Mouse (Mus musculus): ENCODE data around the gene Mfsd14b.

The Mfsd14b gene

DNA sequence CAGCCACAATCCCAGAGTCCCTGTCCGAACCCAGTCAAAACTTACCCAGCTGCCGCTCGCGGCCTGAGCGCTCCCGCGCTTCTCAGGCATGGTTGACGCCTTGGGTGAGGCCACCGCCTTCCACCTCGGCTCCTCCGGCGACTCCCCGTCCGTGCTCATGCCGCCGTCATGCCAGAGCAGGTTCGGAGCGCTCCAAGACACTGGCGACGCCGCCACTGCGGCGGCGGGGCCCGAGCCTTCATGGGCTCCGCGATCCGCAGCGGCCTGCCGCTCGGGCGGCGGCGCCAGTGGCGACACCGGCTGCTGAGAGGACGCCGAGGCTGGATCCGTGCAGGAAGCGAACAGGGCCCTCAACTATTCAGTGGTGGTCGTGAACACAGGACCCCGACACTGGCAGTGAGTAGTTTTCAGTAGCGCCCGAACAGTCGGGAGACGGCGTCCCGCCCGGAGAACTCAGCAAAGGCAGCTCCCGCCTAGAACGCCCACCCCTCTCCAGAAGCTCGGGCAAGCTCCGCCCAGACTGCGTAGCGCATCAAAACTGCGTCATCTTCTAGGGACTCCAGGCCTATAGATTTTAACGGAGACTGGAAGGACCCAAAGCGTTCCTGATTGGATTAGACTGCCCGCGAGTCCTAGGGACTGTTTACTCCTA, at the start of gene Mfsd14b:
Gene Mfsd14b, minus strand, starts transcription at position 517 of the 652 bp plus-strand sequence.
- DNase-seq (ENCODE audit: low spot score in 2 of 2) = peak; percentile 90 to 93

DNA sequence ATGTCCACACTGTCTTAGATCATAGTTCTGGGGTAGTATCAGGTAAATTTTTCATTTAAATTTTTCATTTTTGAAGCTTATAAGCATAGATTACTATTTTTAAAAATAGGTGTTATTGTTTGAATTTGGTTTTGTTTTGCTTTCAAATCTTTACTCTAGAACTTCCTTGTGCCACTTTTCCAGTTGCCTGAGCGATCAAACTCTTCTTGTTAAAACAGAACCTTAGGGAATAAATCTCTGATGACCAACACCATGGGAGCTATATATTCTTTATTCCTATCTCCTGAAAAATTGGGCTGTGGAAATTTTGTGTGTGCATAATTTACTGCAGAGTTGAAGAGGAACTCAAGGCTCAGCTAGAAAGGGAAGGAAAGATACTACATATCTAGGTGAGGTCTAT, 37.2 kb upstream of the Mfsd14b start, which contains the start of gene Olfr466:
Gene Olfr466, plus strand, starts transcription at position 301 of the 400 bp plus-strand sequence.
- DNase-seq (ENCODE audit: low spot score in 2 of 2) = no peak

GRCm38 (mm10) chr13:65137789-65138188, 25.0 kb upstream of the Mfsd14b start, which contains the start of gene Olfr465-ps1:
Gene Olfr465-ps1 (plus strand): TSS chr13:65138089.
- DNase-seq (ENCODE audit: low spot score in 2 of 2) = no peak

GRCm38 (mm10) chr13:65127063-65127847, 14.5 kb upstream of the Mfsd14b start:
- no peak for DNase-seq (ENCODE audit: low spot score in 2 of 2)

GRCm38 (mm10) chr13:65122111-65122510, 9.3 kb upstream of the Mfsd14b start:
- no peak for DNase-seq (ENCODE audit: low spot score in 2 of 2)

DNA sequence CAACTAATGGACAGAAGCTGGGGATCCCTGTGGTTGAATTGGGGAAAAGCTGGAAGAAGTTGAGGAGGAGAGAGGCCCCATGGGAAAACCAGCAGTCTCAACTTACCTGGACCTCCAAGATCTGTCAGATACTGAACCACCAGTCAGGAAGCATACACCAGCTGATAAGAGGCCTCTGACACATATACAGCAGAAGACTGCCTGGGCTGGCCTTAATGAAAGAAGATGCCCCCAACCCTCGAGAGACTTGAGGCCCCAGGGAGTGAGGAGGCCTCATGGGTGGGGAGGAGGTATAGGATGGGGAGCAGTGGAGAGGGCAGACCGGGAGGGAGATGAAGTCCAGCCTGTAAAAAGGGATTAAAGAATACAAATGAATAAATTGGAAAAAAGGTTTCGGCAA, 8.2 kb upstream of the Mfsd14b start:
- DNase-seq (ENCODE audit: low spot score in 2 of 2) = no peak

GRCm38 (mm10) chr13:65113239-65113638, 464 bp upstream of the Mfsd14b start:
- DNase-seq (ENCODE audit: low spot score in 2 of 2) = no peak

DNA sequence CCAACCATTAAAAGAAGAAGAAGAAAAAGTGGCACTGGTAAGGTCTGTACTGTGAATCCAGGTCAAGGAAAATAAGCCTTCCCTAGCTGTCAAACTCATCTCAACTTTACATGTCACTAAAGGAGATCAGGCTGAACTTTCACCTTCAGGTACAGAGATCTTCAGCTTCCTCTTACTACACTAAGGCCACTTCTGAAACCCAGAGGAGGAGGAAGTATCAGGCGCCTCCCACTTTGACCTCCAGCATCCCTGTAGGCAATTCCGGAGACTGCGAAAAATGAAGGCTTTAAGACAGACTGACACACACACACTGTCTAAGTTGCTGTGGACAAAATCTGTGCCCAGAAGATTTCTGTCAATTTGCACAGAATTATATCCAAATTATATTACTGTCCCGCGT, 814 bp downstream of the Mfsd14b start:
- DNase-seq (ENCODE audit: low spot score in 2 of 2) = peak; percentile 8 to 12

DNA sequence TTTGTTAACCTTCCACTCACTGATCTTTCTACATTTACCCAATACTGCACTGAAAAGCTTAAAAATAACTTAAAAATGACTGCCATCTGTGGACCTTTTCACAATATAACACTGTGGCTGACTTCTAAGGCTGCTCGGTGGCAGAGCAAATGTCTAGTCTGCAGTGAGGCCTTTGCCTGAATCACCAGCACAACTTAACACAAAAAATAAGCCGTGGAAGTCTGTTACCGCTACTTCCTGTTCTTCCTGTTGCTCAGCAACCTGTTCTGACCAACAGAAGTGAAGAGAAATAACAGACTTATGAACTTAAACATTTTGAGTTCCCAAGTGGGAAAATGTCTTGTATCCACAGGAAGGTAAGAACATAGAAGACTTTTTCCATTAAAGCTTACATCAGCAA, 11.5 kb downstream of the Mfsd14b start:
- DNase-seq (ENCODE audit: low spot score in 2 of 2) = no peak

GRCm38 (mm10) chr13:65100678-65101077, 12.1 kb downstream of the Mfsd14b start:
- no peak for DNase-seq (ENCODE audit: low spot score in 2 of 2)

GRCm38 (mm10) chr13:65097018-65097417, 15.8 kb downstream of the Mfsd14b start:
- no peak for DNase-seq (ENCODE audit: low spot score in 2 of 2)

DNA sequence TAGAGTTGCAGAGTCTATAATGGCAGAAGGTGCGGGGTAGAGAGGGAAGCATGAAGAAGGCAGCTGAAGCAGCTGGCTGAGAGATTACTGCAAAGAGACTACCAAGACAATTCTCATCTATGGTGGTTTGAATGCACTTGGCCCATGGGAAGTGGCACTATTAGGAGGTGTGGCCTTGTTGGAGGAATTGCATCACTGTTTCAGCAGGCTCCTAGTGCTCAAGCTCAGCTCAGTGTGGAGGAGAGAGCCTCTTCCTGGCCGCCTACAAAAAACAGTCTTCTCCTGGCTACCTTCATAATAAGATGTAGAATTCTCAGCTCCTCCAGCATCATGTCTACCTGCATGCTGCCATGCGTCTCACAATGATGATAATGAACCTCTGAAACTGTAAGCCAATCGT, 16.9 kb downstream of the Mfsd14b start:
- no peak for DNase-seq (ENCODE audit: low spot score in 2 of 2)

GRCm38 (mm10) chr13:65069969-65070368, 42.8 kb downstream of the Mfsd14b start:
- no peak for DNase-seq (ENCODE audit: low spot score in 2 of 2)

GRCm38 (mm10) chr13:65052660-65053059, 60.1 kb downstream of the Mfsd14b start, which contains the start of gene Prss47:
Gene Prss47 (minus strand): TSS chr13:65052760.
- no peak for DNase-seq (ENCODE audit: low spot score in 2 of 2)

DNA sequence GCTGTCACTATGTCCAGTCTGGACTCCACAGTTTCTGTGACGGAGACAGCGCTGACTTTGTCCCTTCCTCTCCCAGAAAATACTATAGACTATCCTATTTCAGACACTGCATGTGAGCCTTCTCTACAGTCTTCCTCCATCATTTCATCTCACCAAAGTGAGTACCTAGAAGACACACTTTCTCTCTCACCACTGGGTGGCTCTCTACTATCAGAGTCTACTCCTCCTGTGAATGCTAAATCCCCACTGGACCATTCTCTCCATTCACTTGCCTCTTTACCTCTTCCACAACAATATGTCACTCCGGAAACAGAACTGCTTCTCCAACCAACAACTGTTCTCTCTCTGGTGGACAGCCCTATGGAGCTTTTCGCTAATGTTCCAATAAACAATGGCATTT, 77.7 kb downstream of the Mfsd14b start:
- DNase-seq (ENCODE audit: low spot score in 2 of 2) = no peak

DNA sequence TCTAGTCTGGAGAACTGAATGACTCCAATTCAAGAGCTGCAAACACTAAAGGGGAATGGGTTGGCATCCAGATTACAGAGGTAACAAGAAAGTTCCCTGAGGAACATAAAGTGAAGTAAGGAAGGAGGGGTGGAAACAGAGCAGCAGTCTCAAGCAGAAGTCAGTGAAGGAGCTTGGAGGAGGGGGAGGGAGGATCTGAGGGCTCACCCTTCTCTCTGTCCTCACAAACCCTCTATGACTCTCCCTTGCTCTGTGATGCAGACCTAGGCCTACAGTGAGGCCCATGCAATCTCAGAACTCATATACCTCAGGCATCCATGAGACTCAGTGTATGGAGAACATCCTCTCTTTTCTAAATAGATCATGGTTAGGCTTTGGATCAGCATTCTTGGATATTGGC, 80.0 kb downstream of the Mfsd14b start, which contains the start of gene Spata31d1c:
Gene Spata31d1c, plus strand, starts transcription at position 301 of the 400 bp plus-strand sequence.
- DNase-seq (ENCODE audit: low spot score in 2 of 2) = no peak

All from heart, adult 9 months (tissue).